Mouse (Mus musculus): Measurements from ENCODE around the gene Sec61a2. TPM values are rescaled to one million over a fixed set of nuclear protein-coding genes. Genes with fewer than 3 reads are reported as not detected.

Gene Sec61a2
- 75.4 TPM for polyA plus RNA-seq (2015; fragmentation: Illumina TruSeq; extraction: RNeasy Lipid Tissue Mini Kit (QIAGEN cat#74804); ENCODE audit: low read depth, low replicate concordance)

GRCm38 (mm10) chr2:5894843-5895570 lies at the start of gene Sec61a2:
Gene Sec61a2, minus strand, starts transcription at chr2:5895432.

GRCm38 (mm10) chr2:5942416-5943032 lies 47.3 kb upstream of the Sec61a2 start, which contains the start of gene Dhtkd1:
Gene Dhtkd1, minus strand, starts transcription at chr2:5942792.

GRCm38 (mm10) chr2:5862834-5863233 lies 32.4 kb downstream of the Sec61a2 start, which contains the start of gene Gm13199:
Gene Gm13199, minus strand, starts transcription at chr2:5862934.

GRCm38 (mm10) chr2:5844873-5845631 lies 50.2 kb downstream of the Sec61a2 start, which contains the start of the genes Nudt5 and Cdc123:
Gene Nudt5, plus strand, starts transcription at chr2:5845019.
Gene Cdc123, minus strand, starts transcription at chr2:5845164.

Other genes starting within 250 kb of the Sec61a2 start
- gene Camk1d, start 180.9 kb downstream of the Sec61a2 start, polyA plus RNA-seq (2015; fragmentation: Illumina TruSeq; extraction: RNeasy Lipid Tissue Mini Kit (QIAGEN cat#74804); ENCODE audit: low read depth, low replicate concordance) = 55.6 TPM
- 25.7 TPM for gene Nudt5, start 50.4 kb downstream of the Sec61a2 start, polyA plus RNA-seq (2015; fragmentation: Illumina TruSeq; extraction: RNeasy Lipid Tissue Mini Kit (QIAGEN cat#74804); ENCODE audit: low read depth, low replicate concordance)
- gene Cdc123, start 50.3 kb downstream of the Sec61a2 start, polyA plus RNA-seq (2015; fragmentation: Illumina TruSeq; extraction: RNeasy Lipid Tissue Mini Kit (QIAGEN cat#74804); ENCODE audit: low read depth, low replicate concordance) = 176 TPM
- gene Gm13199, start 32.5 kb downstream of the Sec61a2 start, polyA plus RNA-seq (2015; fragmentation: Illumina TruSeq; extraction: RNeasy Lipid Tissue Mini Kit (QIAGEN cat#74804); ENCODE audit: low read depth, low replicate concordance) = 1.9 TPM
- gene Dhtkd1, start 47.4 kb upstream of the Sec61a2 start, polyA plus RNA-seq (2015; fragmentation: Illumina TruSeq; extraction: RNeasy Lipid Tissue Mini Kit (QIAGEN cat#74804); ENCODE audit: low read depth, low replicate concordance) = 5.3 TPM
- 29.2 TPM for gene Upf2, start 56.0 kb upstream of the Sec61a2 start, polyA plus RNA-seq (2015; fragmentation: Illumina TruSeq; extraction: RNeasy Lipid Tissue Mini Kit (QIAGEN cat#74804); ENCODE audit: low read depth, low replicate concordance)
- gene Proser2, start 234.8 kb upstream of the Sec61a2 start, polyA plus RNA-seq (2015; fragmentation: Illumina TruSeq; extraction: RNeasy Lipid Tissue Mini Kit (QIAGEN cat#74804); ENCODE audit: low read depth, low replicate concordance) = 2.1 TPM